Mouse (Mus musculus) retina, adult 2 months (tissue): ENCODE measurements at regions not wholly inside any gene's neighbourhood (a gene's known extent, or its start where the extent isn't known, plus 50 kb on each side); places are given as distances from the start of the nearest gene placed in this dataset.
"Not testable (repeated sequence)": the region's sequence is repeated elsewhere in the genome, so short reads cannot be mapped to it uniquely, and the experiment has no call there.

Source experiments
- DNase-seq: peaks from one replicate; pipeline ENCODE4 v3.0.0-alpha.2; 2012; ENCODE audit warnings: low read depth, low spot score

DNA sequence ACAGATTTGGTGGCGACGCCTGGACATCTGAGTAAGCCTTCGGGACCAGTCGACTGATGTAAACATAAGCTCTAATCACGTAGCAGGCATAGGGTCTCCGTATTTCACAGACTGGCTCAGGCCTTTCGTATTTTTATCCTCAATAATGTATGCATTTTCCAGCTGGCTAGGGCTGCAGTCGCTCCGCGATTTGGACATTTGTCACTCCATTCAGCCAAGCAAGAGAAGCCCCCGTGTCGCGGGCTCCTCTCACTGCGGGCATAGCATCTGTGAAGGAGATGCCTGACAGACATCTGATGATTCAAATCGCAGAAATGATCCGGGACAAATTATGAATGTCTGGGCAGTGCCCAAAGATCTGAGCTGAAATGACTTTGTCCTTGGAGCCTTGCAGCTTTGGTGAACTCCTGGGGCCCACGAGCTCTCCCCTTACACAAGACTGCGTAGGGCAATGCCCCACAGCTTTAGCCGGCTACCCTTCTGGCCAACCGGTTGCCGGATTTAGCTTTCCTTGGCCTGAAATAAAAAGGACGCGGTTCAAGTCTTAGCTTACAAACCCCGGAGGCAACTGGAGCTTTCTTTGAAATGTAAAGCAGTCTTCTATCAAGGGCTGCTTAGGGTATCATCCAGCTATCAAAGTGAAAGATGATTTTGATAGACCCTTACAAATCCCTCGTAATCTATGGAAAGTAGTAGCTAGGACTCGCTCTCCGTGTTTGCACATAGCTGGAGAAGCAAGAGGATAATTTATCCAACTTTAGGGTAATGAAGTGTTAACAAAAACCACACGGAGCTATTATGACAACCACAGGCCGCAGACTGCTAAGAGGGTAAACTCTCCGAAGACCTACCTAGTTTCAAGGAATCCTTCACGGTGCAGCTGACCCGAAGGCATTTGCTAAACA, 270.6 kb downstream of the Etnk1 start:
- no peak for DNase-seq

DNA sequence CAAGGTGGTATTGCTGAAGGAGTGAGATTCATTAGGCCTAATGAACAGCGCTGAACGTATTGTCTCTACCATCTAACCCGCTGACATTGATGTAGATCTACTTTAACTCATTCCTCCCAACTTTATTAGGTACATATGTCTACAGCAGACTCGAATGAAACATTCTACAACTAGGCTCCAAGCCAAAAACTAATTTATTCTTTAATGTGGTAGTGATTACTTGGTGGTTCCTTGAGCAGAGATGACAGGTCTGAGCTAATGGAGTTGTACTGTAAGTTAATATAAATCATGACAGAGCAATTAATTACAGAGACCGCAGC, 271.2 kb downstream of the Etnk1 start:
- no peak for DNase-seq

DNA sequence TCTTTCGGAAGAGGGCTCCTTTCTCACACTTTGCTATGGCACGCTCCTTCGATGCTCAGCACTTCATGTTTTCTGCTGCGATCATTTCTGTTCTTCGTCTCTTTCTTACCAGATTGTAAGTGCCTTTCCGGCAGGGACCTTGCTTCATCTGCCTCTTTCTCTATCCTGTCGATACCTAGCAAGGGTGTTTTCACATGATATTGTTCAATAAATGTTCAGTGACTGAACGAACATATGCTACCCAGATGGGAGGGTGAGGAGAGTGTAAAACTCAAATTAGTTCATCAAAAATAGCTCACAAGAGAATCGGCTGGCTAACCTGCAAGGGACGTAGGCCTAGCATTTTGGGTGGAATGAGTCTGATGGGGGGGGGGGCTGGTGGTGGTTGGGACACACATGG, 272.5 kb downstream of the Etnk1 start:
- no peak for DNase-seq

DNA sequence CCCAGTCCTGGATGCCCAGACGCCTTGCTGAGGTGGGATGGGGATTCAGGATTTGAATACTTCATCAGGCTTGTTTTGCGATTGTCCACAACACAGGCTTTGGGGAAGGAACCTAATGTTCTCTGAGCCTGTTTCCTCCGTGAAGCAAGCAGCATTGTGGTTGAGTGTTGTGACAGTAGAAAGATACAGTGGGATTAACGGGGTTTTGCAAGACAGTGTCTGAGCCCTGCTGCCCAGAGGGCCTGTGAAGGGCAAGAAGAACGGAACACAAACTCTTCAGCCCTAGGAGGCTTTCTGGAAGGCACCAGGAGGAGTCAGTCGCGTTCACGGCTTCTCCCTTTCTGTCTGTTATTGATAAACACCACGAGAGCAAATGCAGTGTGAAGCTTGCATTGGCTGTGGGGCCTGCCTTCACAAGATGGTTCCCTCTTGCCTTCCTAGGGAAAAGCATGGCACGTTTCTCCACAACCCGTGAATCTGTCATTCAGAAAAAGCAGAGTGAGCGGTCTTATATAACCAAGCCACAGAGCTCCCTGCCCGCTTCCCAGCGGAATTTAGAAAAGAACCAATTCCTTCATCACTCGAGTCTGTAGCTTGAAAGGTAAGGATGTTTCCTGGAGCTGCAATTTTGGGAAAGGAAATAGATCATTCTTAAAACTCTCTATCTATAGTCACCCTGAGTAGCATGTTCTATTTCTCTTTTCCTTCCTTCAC, 273.4 kb downstream of the Etnk1 start:
- DNase-seq: no peak

DNA sequence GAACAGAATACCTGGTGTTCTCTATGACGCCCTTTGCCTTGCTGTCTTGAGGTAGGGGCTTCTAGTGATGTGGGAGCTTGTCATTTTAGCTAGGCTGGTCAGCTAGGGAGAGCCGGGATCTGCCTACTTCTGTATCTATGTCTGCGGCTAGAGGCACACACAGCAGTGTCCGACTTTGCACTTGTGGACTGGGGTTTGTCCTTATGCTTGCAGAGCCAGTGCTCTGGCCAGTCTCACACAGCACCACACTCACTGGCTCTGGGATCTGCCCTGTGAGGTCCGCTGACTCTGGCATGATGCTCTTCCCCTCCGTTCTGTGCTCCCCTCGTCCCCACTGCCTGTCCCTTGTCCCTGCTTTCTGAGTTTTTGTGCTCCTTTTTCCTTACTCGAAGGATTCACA, 275.3 kb downstream of the Etnk1 start:
- DNase-seq: no peak

DNA sequence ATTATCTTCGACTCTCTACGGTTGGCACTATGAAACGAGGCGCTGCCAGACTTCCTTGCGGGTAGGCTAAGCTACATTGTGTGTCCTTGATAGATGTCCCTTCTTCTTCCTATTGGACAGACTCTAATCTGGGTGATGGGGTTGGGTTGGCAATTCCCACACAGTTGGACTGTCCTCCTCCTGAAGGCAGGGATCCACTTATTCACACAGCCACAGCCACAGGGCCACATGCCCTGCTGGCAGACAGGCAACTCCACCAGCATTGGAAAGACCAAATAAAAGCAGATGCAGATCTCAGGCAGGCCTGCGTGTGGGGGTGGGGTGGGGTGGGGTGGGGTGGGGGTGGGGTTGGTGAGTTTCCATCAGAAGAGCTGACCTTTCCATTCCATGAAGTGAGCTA, 276.4 kb downstream of the Etnk1 start:
- no peak for DNase-seq

DNA sequence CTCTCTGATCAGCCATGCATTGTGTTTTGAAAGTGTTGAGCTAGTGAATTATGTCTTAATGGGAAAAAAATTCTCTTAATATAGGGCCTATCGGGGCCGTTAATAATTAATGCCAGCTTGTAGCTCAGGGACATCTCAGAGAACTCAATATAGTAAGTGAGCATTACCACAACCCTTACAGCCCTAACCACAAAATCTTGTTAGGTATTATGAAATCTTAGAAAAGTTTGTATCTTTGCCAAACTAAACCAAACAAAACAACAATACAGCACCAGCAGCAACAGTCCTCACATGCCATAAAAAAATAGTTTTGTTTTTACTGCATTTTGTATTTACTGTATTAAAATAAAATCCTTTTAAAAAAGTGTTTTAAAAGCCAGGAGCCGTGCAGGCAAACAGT, 277.8 kb downstream of the Etnk1 start:
- DNase-seq: no peak

DNA sequence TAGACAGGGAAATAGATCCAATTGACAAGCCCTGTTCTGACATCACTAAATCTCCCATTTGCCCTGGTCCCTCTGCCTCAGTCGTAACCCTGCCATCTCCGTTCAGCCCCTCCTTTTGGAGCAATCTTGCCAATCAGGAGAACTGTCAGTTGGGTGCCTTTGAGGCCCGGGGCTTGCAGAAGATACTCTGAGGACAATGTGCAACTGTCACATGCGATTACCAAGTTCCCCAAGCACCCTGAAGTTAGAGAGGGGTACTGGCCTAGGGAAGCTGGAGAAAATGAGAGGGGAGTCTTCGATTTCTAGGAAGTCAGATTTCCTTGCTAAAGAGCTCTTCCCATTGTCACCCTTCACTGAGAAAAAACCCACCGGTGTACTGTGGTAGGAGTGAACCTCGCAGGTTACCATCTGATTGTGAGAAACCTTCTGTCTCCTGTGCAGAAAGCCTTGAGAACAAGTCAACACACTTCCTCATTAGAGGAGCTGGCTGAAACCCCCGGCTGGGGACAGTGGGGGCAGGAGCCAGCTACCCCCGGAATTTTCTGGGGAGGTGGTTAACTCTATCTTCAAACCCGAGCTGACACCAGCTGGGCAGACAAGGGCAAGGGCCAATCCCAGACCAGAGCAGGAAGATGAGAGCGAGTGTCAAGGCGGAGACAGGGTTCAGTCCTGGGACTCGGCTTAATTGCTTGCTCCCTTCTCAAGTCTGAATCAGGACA, 279.0 kb downstream of the Etnk1 start:
- DNase-seq: no peak

DNA sequence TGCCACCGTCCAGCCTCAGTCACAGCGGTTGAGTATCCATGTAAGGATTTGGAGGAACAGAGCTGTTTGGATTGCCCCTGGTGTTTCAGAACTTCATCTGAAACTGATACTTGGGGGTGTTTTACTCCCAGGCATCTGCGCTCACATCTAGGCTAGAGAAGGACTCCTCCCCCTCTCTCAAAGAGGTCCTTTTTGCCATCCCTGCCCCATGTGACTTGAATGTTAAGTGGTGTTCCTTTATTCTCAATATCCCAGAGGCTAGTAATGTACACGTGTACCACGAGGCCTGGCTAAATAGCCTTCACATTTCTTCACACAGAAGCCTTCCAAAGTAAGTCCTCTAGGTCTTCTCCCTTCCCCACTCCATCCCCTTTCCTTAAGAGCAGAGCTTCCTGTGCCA, 280.0 kb downstream of the Etnk1 start:
- DNase-seq: no peak

DNA sequence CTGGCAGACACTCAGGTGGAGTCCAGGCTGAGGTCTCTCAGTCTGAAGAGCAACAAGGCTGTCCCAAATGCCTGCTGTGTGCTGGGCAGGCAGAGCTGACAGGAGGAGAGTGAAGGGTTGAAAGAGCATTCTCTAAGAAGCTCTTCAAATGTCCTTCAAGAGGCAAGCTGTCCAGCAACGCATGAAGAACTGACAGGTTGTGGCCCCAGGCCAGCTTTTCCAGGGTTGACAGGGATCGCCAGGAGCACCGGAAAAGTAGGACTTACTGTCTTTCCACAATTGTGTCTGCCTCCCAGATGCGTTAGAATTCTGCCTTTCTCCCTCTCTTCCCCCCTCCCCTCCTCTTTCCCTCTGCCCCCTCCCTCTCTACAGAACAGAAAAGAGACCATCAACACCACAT, 282.1 kb downstream of the Etnk1 start:
- no peak for DNase-seq

DNA sequence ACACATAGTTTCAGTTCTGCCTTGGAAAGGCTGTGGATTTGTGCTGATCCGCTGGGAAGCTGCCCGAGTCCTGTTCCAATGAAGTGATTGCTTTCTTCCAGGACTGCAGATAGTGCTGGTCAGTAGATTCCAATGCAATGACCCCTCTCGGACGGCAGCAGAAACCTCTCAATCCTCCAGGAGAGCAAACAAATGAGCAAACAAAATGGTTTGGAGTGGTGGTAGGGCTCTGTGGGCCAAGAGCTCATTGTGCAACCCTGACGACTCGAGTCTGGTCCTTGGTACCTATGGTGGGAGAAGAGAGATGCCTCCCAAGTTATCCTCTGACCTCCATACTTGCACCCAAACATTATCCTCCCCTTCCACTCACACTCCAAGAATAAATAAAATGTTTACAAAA, 284.8 kb downstream of the Etnk1 start:
- DNase-seq: no peak

DNA sequence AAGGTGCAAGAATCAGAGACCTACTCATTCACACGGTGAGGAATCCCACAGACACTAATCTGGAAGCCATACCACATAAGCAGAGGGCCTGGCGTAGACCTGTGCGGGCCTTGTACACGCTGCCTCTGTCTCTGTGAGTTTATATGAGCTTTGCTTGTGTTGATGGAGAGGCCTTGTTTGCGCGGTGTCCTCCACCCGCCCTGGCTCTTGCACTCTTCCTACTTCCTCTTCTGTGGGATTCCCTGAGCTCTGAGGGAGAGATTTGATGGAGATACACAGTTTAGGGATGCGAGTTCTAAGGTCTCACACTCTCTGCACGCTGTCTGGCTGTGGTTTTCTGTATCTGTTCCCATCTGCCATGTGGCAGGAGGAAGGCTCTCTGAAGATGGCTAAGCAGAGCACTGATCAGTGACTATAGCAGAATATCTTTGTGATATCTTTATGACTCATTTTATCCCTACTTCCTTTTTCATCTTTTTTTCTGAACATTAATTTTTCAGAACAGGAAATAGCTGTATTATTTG, 287.7 kb downstream of the Etnk1 start:
- no peak for DNase-seq

DNA sequence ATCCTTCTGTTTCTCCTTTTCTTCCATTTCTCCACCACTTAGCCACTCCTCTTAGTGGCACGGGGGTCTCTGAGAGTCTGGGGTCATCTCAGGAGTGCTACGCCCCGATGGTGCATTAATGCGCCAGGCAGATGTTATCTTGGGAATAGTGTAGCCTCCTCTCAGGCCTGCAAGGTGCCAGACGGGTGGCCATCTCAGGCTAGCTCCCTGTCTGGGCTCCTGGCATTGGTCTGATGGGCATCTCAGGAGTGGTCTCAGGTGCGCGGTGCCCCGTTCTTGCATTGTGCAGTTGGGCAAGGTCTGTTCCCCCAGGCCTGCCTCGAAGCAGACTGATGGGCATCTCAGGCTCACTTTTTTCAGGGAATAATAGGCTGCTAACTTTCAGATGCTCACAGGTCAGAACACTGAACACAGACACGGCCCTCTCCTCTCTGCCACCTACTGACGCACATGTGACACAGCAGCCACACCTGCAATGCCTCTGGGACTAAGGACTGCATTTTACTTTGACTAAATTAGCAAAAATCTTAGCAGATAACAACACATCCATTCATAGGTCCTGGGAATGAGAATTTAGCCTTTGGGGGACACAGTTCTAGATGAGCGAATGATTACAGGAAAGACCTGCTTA, 298.0 kb downstream of the Etnk1 start:
- no peak for DNase-seq

DNA sequence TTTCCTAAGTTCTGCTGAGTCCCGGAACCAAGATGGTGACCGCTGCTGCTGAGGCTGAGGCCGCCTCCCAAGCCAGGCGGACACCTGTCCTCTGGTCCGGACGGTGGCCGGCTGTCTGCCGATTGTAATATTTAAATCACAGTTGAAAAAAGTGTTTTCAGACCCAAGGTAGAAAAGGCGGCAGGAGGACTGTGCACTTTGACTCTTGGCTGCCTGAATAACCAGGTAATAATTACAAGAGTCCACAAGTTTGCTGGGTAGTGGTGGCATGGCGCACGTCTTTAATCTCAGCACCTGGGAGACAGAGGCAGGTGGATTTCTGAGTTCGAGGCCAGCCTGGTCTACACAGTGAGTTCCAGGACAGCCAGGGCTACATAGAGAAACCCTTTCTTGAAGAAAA, 305.7 kb downstream of the Etnk1 start:
- DNase-seq: not testable (repeated sequence)

DNA sequence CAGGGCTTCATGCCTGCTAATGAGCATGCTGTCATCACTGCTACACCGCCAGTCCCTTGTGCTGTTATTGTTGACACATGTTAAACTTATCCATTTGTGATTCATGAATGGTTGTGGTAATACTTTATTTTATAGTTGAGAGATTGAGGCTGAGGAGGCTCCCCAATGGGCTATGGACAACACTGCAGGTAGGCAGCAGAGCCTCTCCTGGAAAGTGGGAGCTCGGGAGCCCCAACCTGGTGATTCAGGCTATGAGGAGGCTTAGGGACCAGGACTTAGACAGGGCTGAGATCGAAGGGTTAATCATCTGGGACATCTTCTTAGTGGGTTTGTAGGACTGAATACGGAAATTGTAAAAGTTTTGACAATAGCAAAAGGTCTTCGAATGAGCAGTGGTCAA, 307.4 kb downstream of the Etnk1 start:
- DNase-seq: no peak

DNA sequence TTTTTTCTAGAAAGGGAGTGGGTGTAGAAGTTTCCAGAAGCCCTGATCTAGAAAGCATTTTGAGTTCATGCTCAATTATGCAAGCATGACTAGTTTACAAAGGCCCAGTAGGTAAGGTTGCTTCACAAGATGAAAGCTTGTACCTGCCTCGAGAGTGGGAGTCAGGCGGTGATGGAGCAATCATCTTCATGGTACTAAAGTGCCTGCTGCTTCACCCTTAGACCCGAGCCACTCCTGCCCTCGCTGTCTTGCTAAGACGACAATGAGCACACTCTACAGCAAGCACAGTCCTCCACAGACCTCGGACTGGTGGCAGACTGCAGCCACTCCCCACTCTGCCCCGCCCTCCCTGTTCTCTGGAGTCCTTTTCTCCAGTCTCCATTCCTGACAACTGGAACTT, 308.3 kb downstream of the Etnk1 start:
- no peak for DNase-seq

DNA sequence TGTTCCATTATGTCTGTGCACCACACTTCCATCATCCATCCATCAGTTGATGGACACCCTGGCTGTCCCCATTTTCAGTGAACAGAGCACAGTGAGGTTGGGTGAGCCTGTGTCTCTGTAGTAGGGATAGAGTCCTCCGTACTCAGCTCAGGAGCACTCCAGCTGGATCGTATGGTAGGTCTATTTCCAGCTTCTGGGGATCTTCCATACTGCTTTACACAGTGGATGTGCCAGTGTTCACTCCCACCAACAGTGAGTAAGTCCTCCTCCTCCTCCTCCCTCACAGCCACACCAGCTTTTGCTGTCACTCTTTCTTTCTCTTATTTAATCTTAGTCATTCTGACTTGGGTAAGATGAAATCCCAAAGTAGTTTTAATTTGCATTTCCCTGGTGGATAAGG, 310.4 kb downstream of the Etnk1 start:
- DNase-seq: no peak

DNA sequence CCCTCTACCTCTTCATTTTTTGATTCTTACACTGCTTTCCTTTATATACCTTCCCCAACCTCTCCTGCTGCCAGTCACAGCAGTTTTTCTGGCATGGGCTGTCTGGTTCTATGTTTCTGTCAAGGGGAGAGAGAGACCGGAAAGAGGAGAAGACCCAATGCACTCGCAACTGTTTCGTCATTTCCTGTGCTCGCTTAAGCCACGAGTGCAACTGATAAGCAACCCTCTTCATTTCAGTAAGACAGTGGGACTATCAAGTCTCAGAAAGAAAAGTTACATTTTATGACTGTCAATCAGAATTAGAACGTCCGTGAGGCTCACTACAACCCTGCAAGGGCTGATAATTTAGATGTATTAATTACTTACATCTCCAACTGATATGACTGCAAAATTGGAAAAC, 312.2 kb downstream of the Etnk1 start:
- no peak for DNase-seq

DNA sequence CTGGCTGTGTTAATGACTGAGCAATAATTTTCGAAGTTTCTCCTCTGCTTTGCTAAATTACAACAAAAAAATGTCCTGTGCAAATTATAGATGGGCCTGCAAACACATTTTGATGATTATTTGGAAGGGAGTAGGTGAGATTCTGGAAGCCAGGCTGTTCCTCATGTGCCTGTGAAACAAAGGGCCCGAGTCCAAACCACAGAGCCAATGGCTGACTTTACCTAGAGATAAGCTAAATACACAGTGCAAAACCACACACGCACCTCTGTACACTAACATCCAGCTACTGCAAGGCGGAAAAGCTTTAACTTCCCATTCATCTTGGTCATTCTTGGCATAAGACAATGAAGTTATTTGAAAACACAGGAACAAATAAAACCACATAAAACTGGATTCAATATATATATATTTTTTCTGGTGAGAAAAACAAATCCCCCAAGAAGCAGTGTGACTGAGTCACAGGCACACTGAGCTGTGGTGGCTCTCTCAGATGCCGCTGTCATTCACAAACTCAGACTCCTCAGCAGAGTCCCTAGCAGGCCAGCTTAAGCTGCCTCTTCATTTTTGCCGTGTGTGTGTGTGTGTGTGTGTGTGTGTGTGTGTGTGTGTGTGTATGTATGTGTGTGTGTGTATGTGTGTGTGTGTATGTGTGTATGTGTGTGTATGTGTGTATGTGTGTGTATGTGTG, 312.8 kb downstream of the Etnk1 start:
- no peak for DNase-seq

DNA sequence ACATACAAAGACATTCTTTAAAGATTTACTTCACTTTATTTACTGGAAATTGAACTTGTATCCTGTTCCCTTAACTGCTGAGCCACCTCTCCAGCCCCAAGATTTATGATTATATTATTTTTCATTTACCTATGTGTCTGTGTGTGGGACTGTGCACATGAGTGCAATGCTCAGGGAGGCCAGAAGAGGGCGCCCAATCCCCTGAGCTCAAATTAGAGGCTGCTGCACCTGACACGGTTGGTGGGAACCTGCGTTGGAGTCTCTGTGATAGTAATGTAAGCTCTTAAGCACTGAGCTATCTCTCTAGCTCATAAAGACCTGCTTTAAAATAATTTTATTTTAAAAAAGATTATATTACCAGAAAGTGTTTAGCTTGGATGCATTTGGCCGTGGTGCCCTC, 315.3 kb downstream of the Etnk1 start:
- no peak for DNase-seq

DNA sequence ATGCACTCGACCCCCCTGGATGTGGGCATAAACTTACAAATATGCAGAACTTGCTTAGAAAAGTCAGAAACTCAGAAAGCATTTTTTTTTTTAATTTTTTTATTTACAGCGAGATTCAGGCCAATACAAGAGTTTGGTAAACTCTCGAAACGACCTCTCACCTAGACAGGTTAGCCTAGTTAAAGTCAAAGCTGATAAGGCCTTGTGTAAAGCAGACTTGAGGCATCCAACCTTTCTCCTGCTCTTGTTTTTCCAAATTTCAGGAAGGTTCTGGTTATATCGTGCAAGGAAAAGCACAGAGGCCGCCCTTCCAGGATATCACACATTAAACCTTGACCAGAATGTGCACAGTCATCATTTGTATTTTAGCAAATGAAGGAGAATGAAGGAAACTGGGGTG, 315.8 kb downstream of the Etnk1 start:
- DNase-seq: no peak
